Mouse (Mus musculus) lung, embryonic 14.5 days (tissue): ENCODE results near the gene Spats2l. TPM values are rescaled to one million over a fixed set of nuclear protein-coding genes. Genes with fewer than 3 reads are reported as not detected.
A peak's percentile ranks its signal among the peaks of the same experiment; 100 is the strongest.

Experiments used
- ATAC-seq: fragments of 200-750 bp; cut with Nextera tagmentation; 2 replicates; pipeline ENCODE4 v1.8.0; 2017; ENCODE audit warnings: mild to moderate bottlenecking, moderate TSS enrichment, moderate library complexity; ENCODE audit not compliant: insufficient read depth
- DNase-seq: peaks from one replicate; pipeline ENCODE4 v3.0.0-alpha.2; 2015
- H3K27ac ChIP-seq: fragments of 300-500 bp; sonication (generic); 2 replicates; pipeline ENCODE4 v1.5.1; 2014; ENCODE audit warnings: low read depth, mild to moderate bottlenecking, moderate library complexity
- H3K27me3 ChIP-seq: fragments of 300-500 bp; sonication (generic); 2 replicates; pipeline ENCODE4 v1.6.1; 2014; ENCODE audit warnings: low read length, control low read depth; ENCODE audit not compliant: insufficient read depth
- H3K36me3 ChIP-seq: fragments of 300-500 bp; sonication (generic); 2 replicates; pipeline ENCODE4 v1.6.1; 2014; ENCODE audit warnings: control low read depth; ENCODE audit not compliant: insufficient read depth
- H3K4me1 ChIP-seq: fragments of 300-500 bp; sonication (generic); 2 replicates; pipeline ENCODE4 v1.6.1; 2014; ENCODE audit warnings: antibody characterized with exemption, control low read depth; ENCODE audit not compliant: insufficient read depth
- H3K4me2 ChIP-seq: fragments of 300-500 bp; sonication (generic); 2 replicates; pipeline ENCODE4 v1.6.1; 2014; ENCODE audit warnings: mild to moderate bottlenecking
- H3K4me3 ChIP-seq: fragments of 300-500 bp; sonication (generic); 2 replicates; pipeline ENCODE4 v1.5.1; 2014; ENCODE audit warnings: low read depth, low read length
- H3K9ac ChIP-seq: fragments of 300-500 bp; sonication (generic); 2 replicates; pipeline ENCODE4 v1.6.1; 2014
- H3K9me3 ChIP-seq: fragments of 300-500 bp; sonication (generic); 2 replicates; pipeline ENCODE4 v1.6.1; 2016; ENCODE audit warnings: low read depth, low read length, control low read depth
- CTCF ChIP-seq: IDR thresholded peaks from 2 replicates; pipeline ENCODE4 v1.5.1; 2016; ENCODE audit warnings: antibody characterized with exemption, low read depth
- WGBS: fragments of 180-500 bp; shearing (Covaris S2); extraction: QIAGEN DNeasy Blood & Tissue Kit; methylation state at CpG from one replicate; pipeline ENCODE4 v1.1.7; 2014; 5-methylcytosine and 5-hydroxymethylcytosine counted together
- polyA plus RNA-seq: library from polyadenylated mRNA; unstranded; fragments of >200 nt; fragmentation: Nextera tagmentation; extraction: Ambion mirVana; gene quantifications from 2 replicates; pipeline ENCODE4 v1.2.1, GENCODE M21; 2014

Gene Spats2l
- polyA plus RNA-seq, 1 experiment from 2014 or later = 81.2 TPM

- H3K27me3 ChIP-seq = no peaks in the 10 kb centered on the region
- no peaks in the 10 kb centered on the region for H3K9me3 ChIP-seq
- DNase-seq = peak; percentile 65
- 33% methylated on average over 6 of the region's 6 CpGs for WGBS
- peaks cover 7% of the 10 kb centered on the region for H3K4me1 ChIP-seq
- H3K9ac ChIP-seq = no peak overlapping the region
- peak; percentile 75 for ATAC-seq
- H3K27ac ChIP-seq = no peak overlapping the region
- no peak overlapping the region for H3K4me2 ChIP-seq
- TF ChIP-seq CTCF = no peak
- no peak overlapping the region for H3K4me3 ChIP-seq
- H3K36me3 ChIP-seq = no peaks in the 10 kb centered on the region
These were observed 46.6 kb downstream of the Spats2l start for GRCm38 (mm10) chr1:57820428-57820997.

GRCm38 (mm10) chr1:57824966-57825759 is 51.2 kb downstream of the Spats2l start:
- no peak for ATAC-seq
- Histone ChIP-seq H3K9me3 (no peaks in the 10 kb centered on the region), H3K4me1 (peaks cover 4% of the 10 kb centered on the region), H3K27ac (no peak overlapping the region), H3K4me2 (no peak overlapping the region), H3K27me3 (no peaks in the 10 kb centered on the region), H3K4me3 (no peak overlapping the region), H3K36me3 (peaks cover 1% of the 10 kb centered on the region; the same call in 1 of the 2 replicates), H3K9ac (no peak overlapping the region)
- DNase-seq = no peak
- 72% methylated on average over 17 of the region's 17 CpGs for WGBS
- TF ChIP-seq CTCF = no peak

- Histone ChIP-seq H3K27ac (no peak overlapping the region), H3K4me3 (no peak overlapping the region), H3K9me3 (no peaks in the 10 kb centered on the region), H3K4me2 (no peak overlapping the region), H3K36me3 (peaks cover 9% of the 10 kb centered on the region; the same call in 1 of the 2 replicates), H3K9ac (no peak overlapping the region), H3K4me1 (no peaks in the 10 kb centered on the region), H3K27me3 (no peaks in the 10 kb centered on the region)
- TF ChIP-seq CTCF = no peak
- no peak for ATAC-seq
- DNase-seq = no peak
- 80% methylated on average over 9 of the region's 9 CpGs for WGBS
These were observed 52.3 kb downstream of the Spats2l start for GRCm38 (mm10) chr1:57826245-57826644.

- Histone ChIP-seq H3K9ac (no peak overlapping the region), H3K36me3 (peaks cover 14% of the 10 kb centered on the region), H3K4me3 (no peak overlapping the region), H3K9me3 (no peaks in the 10 kb centered on the region), H3K27ac (no peak overlapping the region), H3K4me1 (no peaks in the 10 kb centered on the region), H3K27me3 (no peaks in the 10 kb centered on the region), H3K4me2 (no peak overlapping the region)
- ATAC-seq = no peak
- 69% methylated on average over 2 of the region's 2 CpGs for WGBS
- DNase-seq = no peak
- TF ChIP-seq CTCF = no peak
These were observed 59.2 kb downstream of the Spats2l start for GRCm38 (mm10) chr1:57833145-57833544.

GRCm38 (mm10) chr1:57835128-57835527 is 61.2 kb downstream of the Spats2l start:
- no peak for TF ChIP-seq CTCF
- Histone ChIP-seq H3K9ac (no peak overlapping the region), H3K4me3 (no peak overlapping the region), H3K4me2 (no peak overlapping the region), H3K9me3 (no peaks in the 10 kb centered on the region), H3K27me3 (no peaks in the 10 kb centered on the region), H3K27ac (no peak overlapping the region), H3K36me3 (peaks cover 16% of the 10 kb centered on the region), H3K4me1 (no peaks in the 10 kb centered on the region)
- WGBS = 35% methylated on average over 7 of the region's 7 CpGs
- DNase-seq (peak; percentile 44), ATAC-seq (no peak)

GRCm38 (mm10) chr1:57836686-57837317 is 62.8 kb downstream of the Spats2l start:
- no peak overlapping the region for H3K4me2 ChIP-seq
- no peaks in the 10 kb centered on the region for H3K4me1 ChIP-seq
- H3K27me3 ChIP-seq = no peaks in the 10 kb centered on the region
- no peaks in the 10 kb centered on the region for H3K9me3 ChIP-seq
- H3K36me3 ChIP-seq = peaks cover 8% of the 10 kb centered on the region
- H3K4me3 ChIP-seq = no peak overlapping the region
- no peak overlapping the region for H3K27ac ChIP-seq
- DNase-seq = no peak
- no peak for TF ChIP-seq CTCF
- H3K9ac ChIP-seq = no peak overlapping the region
- ATAC-seq = no peak
- WGBS = 74% methylated on average over 5 of the region's 5 CpGs

- no peak overlapping the region for H3K9ac ChIP-seq
- H3K4me2 ChIP-seq = no peak overlapping the region
- WGBS = 79% methylated on average over 6 of the region's 6 CpGs
- ATAC-seq = no peak
- H3K9me3 ChIP-seq = no peaks in the 10 kb centered on the region
- DNase-seq = no peak
- H3K4me3 ChIP-seq = no peak overlapping the region
- no peak for TF ChIP-seq CTCF
- no peaks in the 10 kb centered on the region for H3K4me1 ChIP-seq
- no peaks in the 10 kb centered on the region for H3K27me3 ChIP-seq
- H3K36me3 ChIP-seq = peaks cover 8% of the 10 kb centered on the region
- no peak overlapping the region for H3K27ac ChIP-seq
These were observed 65.9 kb downstream of the Spats2l start for GRCm38 (mm10) chr1:57839863-57840262.
